Mouse (Mus musculus): Measurements from ENCODE around the gene Pank4.

Gene Pank4

DNA sequence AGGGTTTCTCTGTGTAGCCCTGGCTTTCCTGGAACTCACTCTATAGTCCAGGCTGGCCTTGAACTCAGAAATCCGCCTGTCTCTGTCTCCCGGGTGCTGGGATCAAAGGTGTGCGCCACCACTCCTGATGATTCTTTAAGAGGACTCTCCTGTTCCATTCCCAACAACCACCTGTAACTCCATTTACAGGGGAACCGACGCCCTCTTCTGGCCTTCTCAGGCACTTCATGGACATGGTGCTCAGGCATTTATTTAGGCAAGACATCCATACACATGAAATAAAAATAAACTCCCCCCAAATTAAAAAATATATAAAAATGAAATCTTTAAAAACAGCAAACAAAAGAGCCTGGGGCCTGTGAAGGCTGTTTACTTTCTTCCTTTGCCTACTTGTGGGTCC is 3.2 kb downstream of the Pank4 start:
- no peak for DNase-seq (ENCODE audit: low read depth)

DNA sequence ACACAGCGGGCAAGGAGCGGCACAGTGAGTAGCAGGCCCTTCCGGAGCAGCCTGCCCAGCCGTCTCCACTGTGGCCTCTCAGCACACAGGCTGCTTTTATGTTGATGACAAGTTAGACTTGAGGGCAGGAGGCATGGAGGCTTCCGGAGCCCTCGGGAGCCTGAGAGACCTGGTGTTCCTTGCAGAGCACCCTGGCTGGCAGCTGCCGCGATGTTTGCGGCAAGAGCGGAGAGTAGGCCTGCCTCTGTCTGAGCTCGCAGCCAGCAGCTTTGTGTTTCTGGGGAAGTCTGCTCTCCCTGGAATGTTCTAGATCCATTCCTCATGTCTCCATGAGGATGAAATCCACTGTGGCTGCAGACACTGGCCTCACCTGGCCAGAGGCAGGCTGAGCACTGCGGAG is 8.6 kb downstream of the Pank4 start:
- no peak for DNase-seq (ENCODE audit: low read depth)

DNA sequence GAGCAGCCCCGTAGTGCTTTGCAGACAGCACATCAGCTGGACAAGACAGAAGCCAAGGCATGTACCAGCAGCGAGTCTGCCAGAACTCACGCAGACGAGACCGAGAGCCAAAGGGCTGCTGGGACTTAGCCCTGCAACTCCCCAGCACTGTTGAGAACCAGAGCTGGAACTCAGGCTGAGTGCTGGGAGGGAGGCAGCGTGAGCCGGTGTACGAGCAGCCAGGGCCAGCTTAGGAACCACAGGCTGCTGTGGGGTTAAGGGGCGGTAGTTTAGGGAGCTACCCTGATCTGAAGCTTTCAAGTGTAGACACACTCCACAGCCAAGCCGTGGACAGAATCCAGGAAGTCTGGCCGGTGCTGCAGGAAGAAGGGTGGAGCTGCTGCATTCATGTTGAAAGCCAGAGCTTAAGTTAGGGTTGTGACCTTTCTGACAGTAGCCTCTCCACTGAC is 10.3 kb downstream of the Pank4 start:
- no peak for DNase-seq (ENCODE audit: low read depth)

DNA sequence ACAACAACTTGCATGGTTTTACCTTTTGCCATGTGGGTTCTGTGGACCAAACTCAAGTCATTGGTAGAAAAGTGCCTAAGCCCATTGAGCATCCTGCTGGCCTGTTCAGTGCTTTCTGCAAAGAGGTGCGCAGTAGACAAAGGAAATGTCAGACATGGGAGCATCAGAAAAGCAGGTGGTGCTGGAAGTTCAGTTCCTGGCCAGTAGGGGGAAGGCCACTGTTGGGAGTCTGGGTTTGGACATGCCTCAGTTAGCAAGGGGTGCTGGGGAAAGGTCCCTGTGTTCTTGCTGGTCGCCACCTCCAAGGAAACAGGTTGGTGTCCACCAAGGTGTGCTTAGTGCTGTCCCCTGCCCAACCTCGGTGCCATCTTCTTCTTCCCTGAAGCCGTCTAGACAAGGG is 16.2 kb downstream of the Pank4 start:
- no peak for DNase-seq (ENCODE audit: low read depth)

DNA sequence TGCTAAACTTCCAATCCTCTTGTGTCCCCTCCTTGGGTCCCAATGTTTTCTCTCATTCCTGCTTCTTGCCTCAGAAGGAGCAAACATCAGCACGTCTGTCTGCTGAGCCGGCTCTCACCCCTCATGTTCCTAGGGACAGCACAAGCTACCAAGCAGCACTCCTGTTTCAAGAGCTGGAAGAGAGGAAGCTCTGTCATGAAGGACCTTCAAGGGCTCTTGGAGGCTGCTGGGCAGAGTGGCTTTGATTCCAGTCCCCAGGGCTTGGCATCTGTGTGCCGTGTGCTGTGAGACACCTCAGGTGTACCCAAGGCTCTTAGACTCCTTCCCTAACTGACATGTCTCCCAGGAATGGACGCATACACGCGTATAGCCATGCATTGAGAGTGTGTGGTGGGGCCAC is 17.2 kb downstream of the Pank4 start:
- no peak for DNase-seq (ENCODE audit: low read depth)

DNA sequence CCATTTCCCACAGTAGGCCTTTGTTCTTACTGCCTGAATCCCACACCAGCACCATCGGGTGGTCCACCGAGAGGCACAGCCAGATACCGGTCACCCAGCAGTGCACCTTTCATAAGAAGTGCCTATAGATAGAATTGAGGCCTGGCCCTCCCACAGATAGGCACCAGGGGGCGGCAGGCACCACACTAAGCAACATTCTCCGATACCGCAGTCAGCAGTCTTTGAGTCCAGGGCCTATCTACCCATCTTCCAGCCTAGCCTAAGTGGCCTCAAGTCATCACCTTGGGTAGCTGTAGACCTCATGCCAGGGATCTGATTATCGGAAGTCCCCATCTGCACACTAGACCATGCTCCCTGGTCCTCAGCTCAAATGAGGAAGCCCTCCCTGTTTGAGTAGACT is 17.6 kb downstream of the Pank4 start:
- DNase-seq (ENCODE audit: low read depth): no peak

DNA sequence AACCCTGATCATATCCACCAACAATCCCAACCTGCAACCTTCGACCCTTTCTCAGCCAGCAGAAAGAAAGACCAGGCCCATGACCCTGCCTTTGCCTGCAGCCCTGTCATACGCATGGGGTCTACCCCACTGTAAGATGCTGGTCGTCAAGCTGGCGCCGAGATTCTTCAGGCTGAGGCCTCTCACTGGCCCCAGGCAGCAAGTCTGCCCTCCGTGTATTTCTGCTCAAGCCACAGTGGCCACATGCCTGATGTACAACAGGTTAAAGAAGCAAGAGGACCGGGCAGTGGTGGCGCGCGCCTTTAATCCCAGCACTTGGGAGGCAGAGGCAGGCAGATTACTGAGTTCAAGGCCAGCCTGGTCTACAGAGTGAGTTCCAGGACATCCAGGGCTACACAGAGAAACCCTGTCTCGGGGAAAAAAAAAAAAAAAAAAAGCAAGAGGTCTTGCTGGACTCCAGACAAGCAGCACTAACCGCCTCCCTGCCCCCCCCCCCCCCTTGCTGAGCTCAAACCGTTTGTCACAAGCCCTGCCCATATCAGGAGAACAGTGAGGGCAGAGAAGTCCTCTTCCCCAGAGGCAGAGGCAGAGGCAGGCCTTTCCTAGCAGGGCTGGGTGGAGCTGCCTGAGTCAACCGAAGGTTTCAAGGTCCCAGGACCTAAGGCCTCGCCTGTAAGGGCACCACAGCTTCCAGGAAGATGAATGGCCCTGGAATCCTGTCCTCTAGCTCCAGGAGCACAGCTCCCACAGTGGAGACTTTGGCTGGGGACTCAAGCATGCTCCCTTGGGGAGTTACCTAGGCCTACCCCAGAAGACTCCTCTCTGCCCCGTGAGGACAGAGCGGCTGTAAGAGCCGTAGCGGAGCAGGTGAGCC is 18.6 kb downstream of the Pank4 start:
- DNase-seq (ENCODE audit: low read depth): no peak

DNA sequence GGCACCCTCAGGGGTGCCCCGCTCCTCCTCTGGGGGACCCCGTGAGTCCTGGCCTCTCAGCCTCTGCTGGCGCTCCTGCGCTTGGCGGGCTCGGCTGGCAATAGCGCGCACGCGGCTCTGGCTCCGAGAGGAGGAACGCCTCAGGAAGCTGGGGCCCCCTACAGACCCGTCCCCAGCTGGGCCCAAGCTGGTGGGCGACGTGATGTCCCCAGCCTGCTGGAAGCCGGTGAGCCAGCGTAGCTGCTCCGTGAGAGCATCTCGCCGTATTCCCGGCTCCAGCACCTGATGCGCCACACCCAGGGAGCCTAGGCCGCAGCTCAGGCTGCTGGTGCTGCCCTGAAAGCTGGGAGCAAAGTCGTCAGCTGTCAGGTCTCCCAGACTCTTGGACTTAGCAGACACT is 19.8 kb downstream of the Pank4 start:
- no peak for DNase-seq (ENCODE audit: low read depth)

DNA sequence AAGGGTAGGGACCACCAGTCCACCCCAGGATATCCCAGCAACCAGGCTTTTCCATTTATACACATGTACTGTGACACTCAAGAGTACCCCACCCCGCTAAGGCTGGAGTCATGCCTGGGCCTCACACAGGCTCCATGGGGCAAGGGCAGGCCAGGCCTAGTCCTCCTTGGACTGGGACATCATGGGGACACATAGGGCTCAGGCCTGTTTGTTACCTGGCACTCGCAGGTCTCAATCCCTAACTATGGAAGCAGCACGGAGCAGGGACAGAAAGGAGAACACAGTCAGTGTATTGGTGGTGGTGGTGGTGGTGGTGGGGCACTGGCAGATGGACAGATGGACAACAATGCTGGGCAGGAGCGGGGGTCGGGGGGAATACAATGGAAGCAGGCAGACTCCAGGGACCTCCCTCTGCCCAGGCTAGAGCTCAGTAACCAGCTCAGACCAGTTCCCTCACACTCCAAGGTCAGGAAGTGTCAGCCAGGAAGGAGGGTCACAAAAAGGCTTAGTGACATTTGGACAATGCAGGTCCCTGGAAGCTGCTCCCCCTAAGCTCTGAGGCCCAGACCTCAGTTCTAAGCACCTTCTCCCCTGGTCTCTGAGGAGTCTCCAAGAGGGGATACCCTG is 21.3 kb downstream of the Pank4 start:
- no peak for DNase-seq (ENCODE audit: low read depth)

DNA sequence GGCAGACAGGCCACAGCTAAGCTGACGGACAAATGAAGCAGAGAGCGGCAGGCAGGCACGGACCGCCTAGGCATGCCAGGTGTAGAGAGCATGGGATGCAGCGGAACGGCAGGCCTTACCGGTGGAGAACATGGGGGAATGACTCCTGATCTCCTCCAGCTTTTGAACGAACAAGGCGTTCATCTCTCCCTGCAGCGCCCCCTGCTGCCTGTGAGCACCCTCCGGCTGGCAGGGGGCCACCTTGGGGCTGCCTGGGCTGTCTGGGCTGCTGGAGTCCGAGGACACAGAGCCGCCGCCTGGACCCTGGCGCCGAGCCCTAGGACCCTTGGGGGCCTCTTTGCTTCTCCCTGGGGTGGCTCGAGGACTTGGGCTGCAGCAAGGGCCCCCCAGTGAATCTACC is 22.2 kb downstream of the Pank4 start:
- DNase-seq (ENCODE audit: low read depth): no peak

DNA sequence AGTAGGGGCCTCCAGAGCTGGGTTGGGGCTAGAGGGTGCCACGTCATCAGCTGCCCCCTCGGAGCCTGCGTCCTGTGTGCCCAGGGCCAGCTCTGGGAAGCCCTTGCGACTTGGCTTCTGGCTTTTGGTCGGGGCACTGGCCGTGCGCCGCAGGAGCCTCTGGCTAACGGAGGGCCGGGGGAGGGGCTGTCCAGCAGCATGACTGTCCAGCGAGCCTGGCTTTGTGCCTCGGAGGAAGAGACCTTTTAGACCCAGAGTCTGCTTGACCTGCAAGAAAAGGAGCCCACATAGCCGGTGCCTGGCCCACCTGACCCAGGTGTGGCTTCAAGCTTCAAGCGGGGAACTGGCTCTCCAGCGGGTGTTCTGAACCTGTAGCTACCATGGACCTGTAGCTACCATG is 22.8 kb downstream of the Pank4 start:
- DNase-seq (ENCODE audit: low read depth): no peak

DNA sequence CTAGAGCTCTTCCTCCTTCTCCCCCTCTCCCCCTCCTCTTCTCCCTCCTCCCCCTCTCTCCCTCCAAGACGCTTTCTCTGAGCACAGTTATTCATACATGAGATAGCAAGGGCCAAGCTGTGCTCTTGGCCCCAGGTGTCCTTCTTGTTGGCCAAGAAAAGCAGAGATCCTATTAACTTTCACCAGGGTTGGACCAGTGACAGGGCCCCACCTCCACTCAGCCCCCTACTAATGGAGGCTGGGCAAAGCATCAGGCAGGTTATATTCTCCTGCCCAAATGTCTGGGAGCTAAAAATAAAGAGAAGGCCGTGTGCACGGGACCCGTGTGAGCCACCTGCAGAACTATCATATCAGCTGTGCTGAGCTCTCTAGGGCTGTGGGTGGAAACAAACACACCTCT is 31.0 kb downstream of the Pank4 start:
- DNase-seq (ENCODE audit: low read depth): no peak

DNA sequence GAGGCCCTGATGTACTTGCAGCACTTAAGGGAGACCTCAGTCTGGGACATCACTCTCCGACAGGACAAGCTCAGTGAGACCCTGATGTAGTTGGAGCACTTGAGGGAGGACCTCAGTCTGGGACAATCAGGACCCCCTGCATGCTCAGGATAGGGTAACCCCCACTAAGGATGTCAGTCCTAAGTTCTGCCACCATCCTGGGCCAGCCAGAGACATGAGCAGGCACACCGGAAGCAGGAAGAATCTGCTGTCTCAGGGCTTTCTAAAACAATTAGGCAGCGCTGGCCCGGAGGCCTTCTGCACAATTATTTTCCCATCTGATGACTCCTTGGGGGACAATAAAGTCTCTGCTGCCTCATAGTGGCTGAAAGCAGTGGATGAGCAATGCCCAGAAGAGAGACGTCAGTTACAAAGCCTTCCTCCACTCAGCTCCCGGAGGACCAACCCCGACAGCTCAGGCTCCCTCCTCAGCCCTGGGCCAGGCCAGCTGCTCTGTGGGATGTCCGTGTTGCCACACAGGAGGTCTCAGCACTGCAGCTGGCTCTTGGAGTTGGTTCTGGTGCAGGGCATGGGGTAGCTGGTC is 32.7 kb downstream of the Pank4 start:
- no peak for DNase-seq (ENCODE audit: low read depth)

DNA sequence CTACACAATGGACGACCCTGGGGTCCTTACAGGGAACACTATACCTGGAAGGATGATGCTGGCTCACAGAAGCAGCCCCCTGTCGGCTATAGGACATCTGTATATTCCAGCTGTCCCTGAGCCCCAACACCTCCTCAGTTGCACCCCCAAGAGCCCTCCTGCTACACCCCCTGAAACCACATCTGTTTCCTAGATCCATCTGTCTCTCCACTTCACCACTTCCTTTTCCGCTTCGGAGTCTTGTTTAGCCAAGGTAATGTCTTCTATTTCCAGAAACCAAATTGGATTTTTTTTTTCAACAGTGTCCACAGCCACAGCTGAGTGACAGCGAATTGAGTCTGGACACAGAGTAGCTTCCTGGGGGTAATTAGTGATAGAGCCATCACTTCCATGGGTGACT is 35.5 kb downstream of the Pank4 start:
- DNase-seq (ENCODE audit: low read depth): no peak

DNA sequence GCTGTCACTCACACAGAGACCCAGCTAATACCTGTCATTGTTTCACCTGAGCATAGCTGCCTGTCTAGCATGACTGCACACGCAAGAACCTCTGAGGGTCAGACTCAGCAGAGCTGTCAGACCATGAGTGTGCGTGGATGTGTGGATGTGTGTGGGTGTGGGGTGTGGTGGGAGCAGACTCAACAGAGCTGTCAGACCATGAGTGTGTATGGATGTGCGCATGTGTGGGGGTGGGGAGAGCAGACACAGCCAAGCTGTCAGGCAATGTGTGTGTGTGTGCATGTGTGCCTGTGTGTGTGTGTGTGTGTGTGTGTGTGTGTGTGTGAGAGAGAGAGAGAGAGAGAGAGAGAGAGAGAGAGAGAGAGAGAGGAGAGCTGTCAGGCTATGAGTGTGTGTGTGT is 41.4 kb downstream of the Pank4 start:
- no peak for DNase-seq (ENCODE audit: low read depth)

DNA sequence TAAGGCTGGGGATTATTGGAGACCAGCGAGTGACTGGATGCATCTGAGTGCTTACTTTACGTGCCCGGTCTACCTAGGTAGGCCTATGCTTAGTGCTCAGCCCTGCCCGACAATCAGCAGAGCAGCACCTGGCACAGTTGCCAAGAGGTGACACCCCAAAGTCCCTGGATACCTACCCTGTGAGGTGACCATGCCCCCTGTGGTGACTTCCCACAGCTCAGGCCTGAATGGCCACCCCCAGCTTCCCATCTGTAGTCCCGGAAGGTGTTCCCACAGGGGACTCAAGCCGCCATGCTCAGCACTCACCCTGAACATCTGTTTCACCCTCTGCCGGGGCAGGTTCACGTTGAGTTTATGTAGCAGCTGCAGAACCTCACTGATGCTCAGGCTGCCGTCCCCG is 42.4 kb downstream of the Pank4 start:
- DNase-seq (ENCODE audit: low read depth): no peak

DNA sequence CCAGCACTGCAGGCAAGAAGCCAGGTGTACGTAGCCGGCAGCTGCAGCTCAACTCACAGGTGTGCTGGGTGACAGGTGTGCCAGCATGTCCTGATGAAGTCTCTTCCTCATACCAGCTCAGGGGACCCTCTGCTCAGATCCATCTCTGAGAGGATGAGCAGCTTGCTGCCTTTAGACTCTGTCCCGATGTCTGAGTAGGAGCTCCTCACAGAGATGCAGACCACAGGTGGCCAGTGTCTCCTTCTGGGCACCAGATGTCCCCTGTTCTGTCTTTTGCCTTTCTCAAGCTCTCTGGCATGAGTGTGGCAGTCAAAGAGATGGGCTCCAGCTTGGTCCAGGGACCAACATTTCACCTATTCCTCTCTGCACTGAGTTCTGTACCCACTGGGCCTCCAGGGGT is 43.7 kb downstream of the Pank4 start:
- no peak for DNase-seq (ENCODE audit: low read depth)

DNA sequence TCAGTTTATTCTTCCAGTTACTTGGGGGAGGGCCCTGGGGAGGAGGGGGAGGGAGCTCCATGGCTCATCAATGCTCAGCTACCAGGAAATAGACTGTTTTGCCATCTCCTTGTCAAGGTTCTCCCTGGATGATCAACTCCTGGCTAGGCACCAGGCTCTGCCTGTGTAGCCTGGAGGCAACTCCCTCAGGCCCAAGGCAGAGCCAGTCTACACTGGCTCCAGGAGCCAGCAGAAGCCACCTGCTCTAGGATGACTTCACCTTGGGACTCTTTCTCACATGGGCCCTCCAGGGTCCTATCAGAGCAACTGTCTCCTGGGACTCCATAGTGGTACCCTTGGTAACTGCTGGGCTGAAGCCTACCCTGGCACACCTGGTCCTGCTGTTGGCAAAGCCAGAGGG is 44.2 kb downstream of the Pank4 start:
- DNase-seq (ENCODE audit: low read depth): no peak

DNA sequence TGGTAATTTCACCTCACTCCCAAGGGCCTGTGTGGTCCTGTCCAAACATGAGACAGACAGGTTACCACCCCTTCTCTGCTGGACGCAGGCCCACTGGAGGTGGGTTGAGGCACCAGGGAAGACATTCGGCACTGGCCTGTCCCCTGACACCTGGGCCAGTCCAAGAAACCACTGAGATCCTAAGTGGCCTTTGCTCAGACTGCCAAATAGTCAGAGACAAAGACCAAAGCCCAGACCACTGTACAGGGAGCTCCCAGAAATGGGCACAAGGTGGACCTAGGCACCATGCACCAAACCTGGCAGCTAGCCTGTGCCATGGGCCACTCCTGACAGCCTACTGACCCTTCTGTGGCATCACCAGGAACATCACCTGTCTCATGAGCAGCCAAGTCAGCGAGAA is 45.3 kb downstream of the Pank4 start:
- DNase-seq (ENCODE audit: low read depth): no peak

DNA sequence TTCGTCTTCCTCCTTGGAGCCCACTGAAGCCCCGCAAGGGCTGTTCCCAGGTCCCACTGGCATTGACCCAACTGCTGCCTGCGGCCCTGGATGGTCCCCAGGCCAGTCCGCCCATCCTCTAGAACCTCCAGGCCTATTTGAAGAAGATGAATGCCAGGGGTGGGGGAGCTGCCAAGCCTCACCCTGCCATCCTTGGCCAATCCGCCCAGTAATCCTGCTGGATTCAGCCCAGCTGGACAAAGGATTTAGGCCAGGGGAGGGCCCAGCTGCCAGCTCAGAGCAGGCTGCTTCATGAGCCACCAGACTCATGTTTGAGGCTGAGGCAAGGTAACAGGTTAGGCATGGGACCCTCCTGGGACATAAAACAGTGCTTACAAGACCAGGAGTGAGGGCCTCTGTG is 46.9 kb downstream of the Pank4 start:
- no peak for DNase-seq (ENCODE audit: low read depth)

DNA sequence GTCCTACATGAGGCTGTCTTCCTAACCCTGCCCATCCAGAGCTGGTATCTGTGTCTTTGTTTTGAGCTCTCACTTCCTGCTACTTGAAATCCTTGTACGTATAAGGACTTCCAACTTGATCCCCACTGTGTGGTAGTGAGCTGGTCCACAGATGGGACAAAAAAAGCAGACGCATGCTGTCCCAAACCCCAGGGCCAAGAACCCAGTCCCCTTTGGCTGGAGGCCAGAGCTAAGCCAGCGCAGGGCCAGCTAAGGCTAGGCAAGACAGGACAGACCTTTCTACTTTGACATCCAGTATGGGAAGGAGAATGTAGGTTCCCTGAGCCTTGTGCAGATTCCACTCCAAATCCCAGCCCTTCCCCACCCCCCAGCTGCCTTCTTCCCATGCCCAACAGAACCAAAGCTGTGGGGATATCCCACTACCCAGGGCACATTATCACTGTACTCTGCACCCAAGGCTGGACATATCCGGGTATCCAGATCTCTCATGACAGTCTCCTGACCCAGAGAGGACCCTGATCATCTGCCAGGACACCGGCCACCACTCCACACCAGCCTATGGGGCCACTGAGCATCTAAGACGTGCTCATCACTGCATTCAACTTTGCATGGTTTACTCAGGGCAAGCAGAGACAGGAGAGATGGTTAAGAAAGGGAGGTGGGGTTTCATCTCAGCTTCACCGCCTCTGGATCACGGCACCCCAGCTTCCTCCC is 47.5 kb downstream of the Pank4 start:
- DNase-seq (ENCODE audit: low read depth): no peak

DNA sequence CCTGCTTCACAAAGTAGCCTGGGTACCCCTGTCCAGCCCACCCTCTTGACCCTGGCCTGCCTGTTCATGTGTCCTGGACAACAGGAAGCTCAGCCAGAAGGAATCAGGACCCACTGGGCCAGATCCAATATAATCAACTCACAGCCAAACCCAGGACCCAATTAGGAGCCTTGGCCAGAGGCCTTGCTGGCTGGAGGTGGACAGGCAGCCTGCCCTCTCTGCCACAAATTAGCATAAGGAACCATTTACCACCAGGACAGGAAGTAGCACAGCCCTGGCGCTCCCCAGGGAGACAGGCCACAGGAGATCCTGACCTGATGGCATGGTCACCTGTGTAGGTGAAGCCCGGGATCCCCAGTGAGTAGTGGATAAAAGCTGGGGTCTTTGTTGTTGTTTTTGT is 48.2 kb downstream of the Pank4 start:
- no peak for DNase-seq (ENCODE audit: low read depth)

DNA sequence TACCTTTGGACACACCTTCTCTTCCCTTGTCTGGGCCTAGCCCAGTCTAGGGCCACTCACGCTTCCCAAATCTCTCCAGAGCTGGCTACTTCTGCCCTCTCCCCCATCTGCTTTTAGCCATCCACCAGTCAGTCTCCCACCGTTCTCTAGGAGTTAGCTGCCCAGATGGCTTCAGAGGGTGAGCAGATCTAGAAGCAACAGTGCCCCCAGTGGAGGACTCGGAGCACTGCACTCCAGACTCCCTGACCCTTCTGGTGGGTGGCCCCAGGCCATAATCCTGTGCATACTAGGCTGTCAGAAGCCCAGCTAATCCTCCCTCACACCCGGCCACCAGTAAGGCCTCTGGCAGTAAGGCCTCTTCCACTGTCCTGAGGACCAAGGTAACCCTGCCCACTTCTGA is 48.9 kb downstream of the Pank4 start:
- peak; percentile 60 for DNase-seq (ENCODE audit: low read depth)
